Mouse (Mus musculus) kidney, embryonic 15.5 days (tissue): Measurements from ENCODE around the gene Gm853. TPM values are rescaled to one million over a fixed set of nuclear protein-coding genes. Genes with fewer than 3 reads are reported as not detected.
A peak's percentile ranks its signal among the peaks of the same experiment; 100 is the strongest.

Experiments used
- ATAC-seq: fragments of 200-750 bp; cut with Nextera tagmentation; replicated peaks from 2 replicates; pipeline ENCODE4 v1.8.0; 2017; ENCODE audit warnings: moderate TSS enrichment; ENCODE audit not compliant: low FRiP score
- H3K27ac ChIP-seq: fragments of 300-500 bp; sonication (generic); 2 replicates; pipeline ENCODE4 v1.5.1; 2015; ENCODE audit warnings: mild to moderate bottlenecking, inconsistent platforms
- H3K27me3 ChIP-seq: fragments of 300-500 bp; sonication (generic); 2 replicates; pipeline ENCODE4 v1.6.1; 2015; ENCODE audit warnings: inconsistent platforms
- H3K36me3 ChIP-seq: fragments of 300-500 bp; sonication (generic); 2 replicates; pipeline ENCODE4 v1.6.1; 2015; ENCODE audit warnings: inconsistent platforms
- H3K4me1 ChIP-seq: fragments of 300-500 bp; sonication (generic); 2 replicates; pipeline ENCODE4 v1.6.1; 2015; ENCODE audit warnings: inconsistent platforms
- H3K4me2 ChIP-seq: fragments of 300-500 bp; sonication (generic); 2 replicates; pipeline ENCODE4 v1.6.1; 2015; ENCODE audit warnings: moderate library complexity, mild to moderate bottlenecking, inconsistent platforms
- H3K4me3 ChIP-seq: fragments of 300-500 bp; sonication (generic); replicated peaks from 2 replicates; pipeline ENCODE4 v1.5.1; 2015; ENCODE audit warnings: mild to moderate bottlenecking, inconsistent platforms
- H3K9ac ChIP-seq: fragments of 300-500 bp; sonication (generic); 2 replicates; pipeline ENCODE4 v1.6.1; 2015; ENCODE audit warnings: mild to moderate bottlenecking, inconsistent platforms
- H3K9me3 ChIP-seq: fragments of 300-500 bp; sonication (generic); replicated peaks from 2 replicates; pipeline ENCODE4 v1.6.1; 2016; ENCODE audit warnings: inconsistent platforms
- WGBS: fragments of 180-500 bp; shearing (Covaris S2); methylation state at CpG from one replicate; pipeline ENCODE4 v1.1.7; 2015; ENCODE audit warnings: mixed read lengths; 5-methylcytosine and 5-hydroxymethylcytosine counted together
- polyA plus RNA-seq: library from polyadenylated mRNA; unstranded; fragments of >200 nt; fragmentation: Nextera tagmentation; extraction: Ambion mirVana; gene quantifications from 2 replicates; pipeline ENCODE4 v1.2.1, GENCODE M21; 2015

Gm853 gene
- polyA plus RNA-seq, 1 experiment from 2014 or later = 0.26 TPM

DNA sequence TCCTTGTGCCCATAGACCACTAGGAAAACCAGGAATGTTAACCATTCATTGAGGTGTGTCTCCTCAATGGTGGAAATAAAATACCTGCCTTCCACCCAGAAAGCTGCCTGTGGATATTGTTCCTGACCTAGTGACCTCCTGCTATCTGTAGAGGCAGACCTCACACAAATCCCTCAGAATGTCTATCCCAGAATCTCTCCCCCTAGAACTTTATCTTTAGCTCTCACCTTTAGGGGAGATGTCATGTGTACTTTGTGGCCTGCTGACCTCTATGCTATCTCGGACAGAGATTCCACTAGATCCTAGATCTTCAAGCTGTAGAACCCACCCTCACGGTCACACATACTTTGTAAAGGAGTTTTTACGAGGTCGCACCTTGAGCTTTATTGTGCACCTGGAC, 9.0 kb downstream of the Gm853 start:
- H3K27me3 ChIP-seq = 0 out of 2 replicates have a peak, but pooled peaks cover 11% of the 10 kb centered on the region
- H3K9ac ChIP-seq = no peak overlapping the region
- H3K9me3 ChIP-seq = no peaks in the 10 kb centered on the region
- no peak overlapping the region for H3K27ac ChIP-seq
- 86% methylated on average over 4 of the region's 4 CpGs for WGBS
- no peak overlapping the region for H3K4me3 ChIP-seq
- no peak overlapping the region for H3K4me2 ChIP-seq
- H3K4me1 ChIP-seq = no peaks in the 10 kb centered on the region
- H3K36me3 ChIP-seq = no peaks in the 10 kb centered on the region
- no peak for ATAC-seq

DNA sequence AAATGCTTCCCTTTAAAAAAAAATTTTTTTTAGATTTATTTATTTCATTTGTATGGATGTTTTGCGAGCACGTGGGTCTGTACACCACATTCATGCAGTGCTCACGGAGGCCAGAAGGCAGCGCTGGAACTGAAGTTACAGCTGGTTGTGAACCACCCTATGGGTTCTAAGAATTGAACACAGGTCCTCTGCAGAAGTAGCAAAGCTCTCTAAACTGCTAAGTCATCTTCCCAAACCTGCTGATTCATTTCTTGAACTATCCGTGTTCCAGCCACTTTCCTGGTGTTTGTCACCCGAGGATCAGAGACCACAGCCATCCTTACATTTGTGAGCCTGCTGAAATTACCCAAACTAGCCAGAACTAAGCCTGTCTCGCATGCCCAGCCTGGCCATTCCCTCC, 9.8 kb downstream of the Gm853 start:
- no peaks in the 10 kb centered on the region for H3K4me1 ChIP-seq
- H3K27me3 ChIP-seq = 0 out of 2 replicates have a peak, but pooled peaks cover 10% of the 10 kb centered on the region
- no peak overlapping the region for H3K9ac ChIP-seq
- H3K27ac ChIP-seq = no peak overlapping the region
- no peak overlapping the region for H3K4me3 ChIP-seq
- no peaks in the 10 kb centered on the region for H3K36me3 ChIP-seq
- H3K4me2 ChIP-seq = no peak overlapping the region
- 73% methylated on average over 7 of the region's 7 CpGs for WGBS
- H3K9me3 ChIP-seq = no peaks in the 10 kb centered on the region
- no peak for ATAC-seq

DNA sequence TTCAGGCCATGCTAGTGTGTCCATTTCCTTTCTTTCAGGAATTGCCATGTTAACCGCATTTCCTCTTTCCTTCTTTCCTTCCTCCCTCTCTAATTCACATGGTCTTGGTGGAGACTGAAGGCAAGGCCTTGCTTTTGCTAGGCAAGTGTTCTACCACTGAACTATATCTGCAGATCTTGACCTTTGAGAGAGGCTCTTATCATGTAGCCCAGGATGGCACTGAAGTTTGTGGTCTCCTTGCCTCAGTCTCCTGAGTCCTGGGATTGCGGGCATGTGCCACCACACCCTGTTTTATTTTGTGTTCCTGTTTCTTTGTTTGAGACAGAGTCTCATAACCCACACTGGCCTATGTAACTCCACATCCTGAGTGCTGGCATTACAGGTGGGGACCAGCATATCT, 10.3 kb downstream of the Gm853 start:
- H3K4me2 ChIP-seq = no peak overlapping the region
- H3K9ac ChIP-seq = no peak overlapping the region
- no peaks in the 10 kb centered on the region for H3K4me1 ChIP-seq
- 0 out of 2 replicates have a peak, but pooled peaks cover 8% of the 10 kb centered on the region for H3K27me3 ChIP-seq
- H3K36me3 ChIP-seq = no peaks in the 10 kb centered on the region
- H3K27ac ChIP-seq = no peak overlapping the region
- no peak overlapping the region for H3K4me3 ChIP-seq
- WGBS = 87% methylated on average over 2 of the region's 2 CpGs
- ATAC-seq = no peak
- H3K9me3 ChIP-seq = no peaks in the 10 kb centered on the region

DNA sequence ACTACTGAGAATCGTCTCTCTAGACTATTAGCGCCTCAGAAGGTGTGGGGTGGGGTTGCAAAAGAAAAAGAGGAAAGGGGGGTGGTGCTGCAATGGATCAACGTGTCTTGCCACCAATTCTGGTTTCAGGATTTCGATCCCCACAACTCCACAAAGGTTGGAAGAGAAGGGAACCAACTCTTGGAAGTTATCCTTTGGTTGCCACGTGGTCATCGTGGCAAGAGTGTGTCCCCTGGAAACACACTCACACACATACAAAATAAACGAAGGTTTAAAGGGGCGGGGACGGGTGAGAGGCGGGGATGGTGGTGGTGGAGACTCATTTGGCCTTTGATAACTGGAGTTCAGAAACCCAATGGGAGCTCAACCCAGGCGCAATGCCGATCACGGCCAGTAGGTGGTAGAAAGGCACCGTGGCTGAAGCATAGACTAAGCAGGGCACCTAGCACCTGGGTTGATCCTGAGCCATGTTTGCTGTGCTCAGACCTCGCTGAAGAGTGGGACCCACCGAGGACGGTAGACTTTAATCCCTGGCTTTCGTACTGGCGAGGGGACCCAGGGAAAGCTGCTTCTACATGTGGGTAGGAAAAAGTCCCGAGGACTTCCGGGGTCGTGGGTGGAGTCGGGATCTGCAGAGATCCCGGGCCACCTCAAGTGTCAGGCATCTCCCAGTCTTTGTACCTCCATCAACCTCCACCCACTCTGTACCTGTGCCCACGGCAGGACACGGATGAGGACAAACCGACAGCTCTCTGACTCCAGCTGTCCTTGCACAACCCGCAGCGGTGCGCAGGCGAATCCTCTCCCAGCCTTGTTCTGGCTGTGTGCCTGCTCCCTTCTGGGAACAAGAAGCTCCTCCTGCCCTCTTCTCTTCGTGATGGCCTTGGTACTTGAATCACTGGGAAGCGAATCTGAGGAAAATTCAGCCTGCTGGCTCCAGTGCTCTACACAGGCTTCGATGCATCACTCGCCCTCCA, 23.2 kb downstream of the Gm853 start:
- Histone ChIP-seq H3K27ac (no peak overlapping the region), H3K4me1 (peaks cover 7% of the 10 kb centered on the region), H3K9me3 (no peaks in the 10 kb centered on the region), H3K4me2 (peak overlapping the region; percentile 72), H3K27me3 (peaks cover 37% of the 10 kb centered on the region), H3K36me3 (no peaks in the 10 kb centered on the region), H3K9ac (peak overlapping the region; percentile 36; the same call in 1 of the 2 replicates), H3K4me3 (peak overlapping the region; percentile 41)
- WGBS = 15% methylated on average over 35 of the region's 35 CpGs
- ATAC-seq = peak; percentile 79

DNA sequence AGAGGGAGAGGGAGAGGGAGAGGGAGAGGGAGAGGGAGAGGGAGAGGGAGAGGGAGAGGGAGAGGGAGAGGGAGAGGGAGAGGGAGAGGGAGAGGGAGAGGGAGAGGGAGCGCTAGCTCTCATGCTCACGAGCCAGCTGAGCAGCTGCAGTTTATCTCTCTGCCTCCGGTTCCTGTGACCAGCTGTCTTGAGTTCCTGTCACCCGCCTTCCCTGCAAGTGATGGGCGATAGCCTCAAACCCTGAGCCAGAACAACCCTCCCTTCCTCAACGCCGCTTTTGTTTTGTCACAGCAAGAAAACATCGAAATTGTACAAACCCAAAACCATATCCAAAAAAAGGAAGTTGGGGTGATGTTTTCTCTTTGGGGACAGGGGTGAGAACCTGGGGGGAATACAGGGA, 25.7 kb downstream of the Gm853 start:
- Histone ChIP-seq H3K9ac (no peak overlapping the region), H3K4me3 (no peak overlapping the region), H3K4me1 (peaks cover 14% of the 10 kb centered on the region), H3K36me3 (no peaks in the 10 kb centered on the region), H3K27ac (no peak overlapping the region), H3K4me2 (no peak overlapping the region), H3K27me3 (peaks cover 35% of the 10 kb centered on the region), H3K9me3 (no peaks in the 10 kb centered on the region)
- no peak for ATAC-seq
- 64% methylated on average over 8 of the region's 8 CpGs for WGBS

DNA sequence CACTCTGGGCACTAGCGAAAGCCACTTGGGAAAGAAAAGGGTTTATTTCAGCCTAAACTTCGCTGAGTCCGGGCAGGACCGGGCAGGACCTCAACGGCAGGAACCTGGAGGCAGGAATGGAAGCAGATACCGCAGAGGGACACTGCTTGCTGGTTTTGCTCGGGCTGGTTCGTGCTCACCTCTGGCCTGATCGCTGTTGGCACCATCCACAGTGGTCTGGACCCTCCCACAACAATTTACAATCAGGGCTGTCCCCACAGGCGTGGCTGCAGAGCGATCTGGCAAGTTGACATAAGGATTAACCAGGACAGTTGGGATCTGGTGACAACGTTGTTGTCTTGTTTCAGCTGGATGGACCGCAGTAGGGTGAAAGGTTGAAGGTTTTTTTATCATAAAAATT, 26.3 kb downstream of the Gm853 start:
- no peak for ATAC-seq
- H3K4me2 ChIP-seq = no peak overlapping the region
- H3K4me1 ChIP-seq = peaks cover 14% of the 10 kb centered on the region
- H3K9me3 ChIP-seq = no peaks in the 10 kb centered on the region
- WGBS = 66% methylated on average over 13 of the region's 13 CpGs
- no peaks in the 10 kb centered on the region for H3K36me3 ChIP-seq
- H3K27me3 ChIP-seq = peaks cover 35% of the 10 kb centered on the region
- H3K9ac ChIP-seq = no peak overlapping the region
- no peak overlapping the region for H3K4me3 ChIP-seq
- no peak overlapping the region for H3K27ac ChIP-seq

DNA sequence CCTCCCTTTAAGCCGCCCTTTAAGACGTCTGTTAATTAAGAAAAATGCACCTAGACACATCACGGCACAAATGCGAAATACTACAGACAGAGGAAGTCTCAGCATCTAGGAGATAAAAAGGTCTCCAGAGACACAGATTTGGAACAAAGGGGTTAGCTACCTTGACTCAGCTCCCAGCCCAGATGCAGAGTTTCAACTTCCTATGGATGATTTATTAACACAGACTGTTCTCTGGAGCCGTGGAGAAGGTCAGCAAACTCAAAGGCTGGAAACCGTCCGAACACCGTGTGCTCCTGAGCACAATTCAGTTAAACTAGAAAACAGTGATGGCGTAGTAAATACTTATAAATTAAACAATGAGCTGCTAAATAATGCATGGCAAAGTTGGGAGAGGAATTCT, 29.9 kb downstream of the Gm853 start:
- ATAC-seq = no peak
- Histone ChIP-seq H3K9ac (no peak overlapping the region), H3K4me2 (no peak overlapping the region), H3K27ac (no peak overlapping the region), H3K36me3 (no peaks in the 10 kb centered on the region), H3K9me3 (no peaks in the 10 kb centered on the region), H3K27me3 (peaks cover 18% of the 10 kb centered on the region; the same call in 1 of the 2 replicates), H3K4me3 (no peak overlapping the region), H3K4me1 (peaks cover 14% of the 10 kb centered on the region)
- 16% methylated on average over 9 of the region's 9 CpGs for WGBS

DNA sequence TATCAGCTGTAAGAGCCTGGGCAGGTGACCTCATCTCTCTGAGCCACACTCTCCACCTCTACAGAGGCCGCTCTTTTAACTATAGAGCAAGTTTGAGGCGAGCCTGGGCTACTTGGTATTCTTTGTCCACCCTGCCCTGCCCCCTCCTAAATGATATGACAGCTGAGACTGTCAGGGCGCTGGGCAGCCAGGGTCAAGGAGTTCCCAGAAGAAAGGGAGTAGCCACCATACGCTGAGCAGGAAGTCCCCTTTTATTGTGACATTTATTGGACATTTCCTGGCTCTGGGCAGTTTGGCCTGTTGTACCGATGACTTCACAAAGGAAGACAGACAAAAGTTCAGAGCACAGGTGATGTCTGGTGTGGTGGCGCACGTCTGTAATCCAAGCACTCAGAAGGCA, 32.6 kb downstream of the Gm853 start:
- ATAC-seq = 0 out of 2 replicates have a peak, but pooled peaks have one; percentile 29
- Histone ChIP-seq H3K9ac (no peak overlapping the region), H3K4me1 (peaks cover 22% of the 10 kb centered on the region), H3K9me3 (no peaks in the 10 kb centered on the region), H3K27me3 (peaks cover 23% of the 10 kb centered on the region; the same call in 1 of the 2 replicates), H3K4me2 (no peak overlapping the region), H3K27ac (no peak overlapping the region), H3K36me3 (no peaks in the 10 kb centered on the region), H3K4me3 (no peak overlapping the region)
- WGBS = 52% methylated on average over 7 of the region's 7 CpGs

DNA sequence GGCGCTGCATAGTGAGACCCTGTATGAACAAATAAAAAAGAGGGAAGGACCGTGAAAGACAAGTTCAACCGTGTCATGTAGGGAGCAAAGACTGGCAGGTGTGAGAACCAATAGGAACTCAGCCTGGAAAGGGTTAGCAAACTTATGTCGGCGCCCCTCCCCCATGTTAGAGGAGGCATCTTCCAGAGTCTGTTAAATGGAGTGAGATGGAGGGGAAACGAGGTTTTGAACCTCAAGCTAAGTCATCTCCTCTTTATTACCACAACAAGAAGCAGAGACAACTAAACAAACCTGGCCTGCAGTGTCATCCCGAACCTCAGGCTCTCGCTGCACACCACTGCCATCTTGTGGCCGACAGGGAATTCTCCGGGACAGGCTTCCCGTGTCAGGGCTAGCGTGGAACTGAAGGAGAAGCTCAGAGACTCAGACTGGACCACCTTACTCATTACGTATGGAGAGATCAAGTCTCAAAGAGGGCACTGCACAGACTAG, 33.3 kb downstream of the Gm853 start:
- Histone ChIP-seq H3K36me3 (no peaks in the 10 kb centered on the region), H3K27ac (no peak overlapping the region), H3K4me2 (peak overlapping the region; percentile 44; the same call in 1 of the 2 replicates), H3K27me3 (peaks cover 21% of the 10 kb centered on the region; the same call in 1 of the 2 replicates), H3K4me1 (peaks cover 22% of the 10 kb centered on the region), H3K4me3 (no peak overlapping the region; the same call in 1 of the 2 replicates), H3K9ac (no peak overlapping the region), H3K9me3 (no peaks in the 10 kb centered on the region)
- no peak; the same call in none of the 2 replicates for ATAC-seq
- WGBS = 5% methylated on average over 13 of the region's 13 CpGs

DNA sequence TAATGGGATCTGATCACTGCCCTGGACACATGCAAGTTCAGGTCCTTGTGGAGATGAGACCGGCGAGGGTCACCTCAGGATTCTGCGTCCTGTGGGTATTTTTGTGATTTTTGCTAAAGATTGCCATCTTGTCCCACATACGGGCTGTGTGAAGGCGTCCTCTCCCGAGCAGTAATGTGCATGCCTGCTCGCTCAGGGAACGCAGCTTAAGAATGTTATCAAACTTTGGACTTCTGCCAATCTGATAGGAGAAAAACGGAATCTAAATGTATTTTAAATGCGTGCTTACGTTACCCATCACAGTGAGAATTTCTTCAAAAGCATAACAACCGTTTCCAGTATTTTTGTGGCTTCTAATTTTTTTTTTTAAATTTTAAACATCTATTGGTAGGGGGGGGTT, 35.3 kb downstream of the Gm853 start:
- H3K4me2 ChIP-seq = no peak overlapping the region
- peaks cover 21% of the 10 kb centered on the region; the same call in 1 of the 2 replicates for H3K27me3 ChIP-seq
- peaks cover 23% of the 10 kb centered on the region for H3K4me1 ChIP-seq
- no peak for ATAC-seq
- no peak overlapping the region for H3K27ac ChIP-seq
- 68% methylated on average over 12 of the region's 12 CpGs for WGBS
- H3K36me3 ChIP-seq = no peaks in the 10 kb centered on the region
- no peak overlapping the region for H3K9ac ChIP-seq
- no peaks in the 10 kb centered on the region for H3K9me3 ChIP-seq
- no peak overlapping the region for H3K4me3 ChIP-seq

DNA sequence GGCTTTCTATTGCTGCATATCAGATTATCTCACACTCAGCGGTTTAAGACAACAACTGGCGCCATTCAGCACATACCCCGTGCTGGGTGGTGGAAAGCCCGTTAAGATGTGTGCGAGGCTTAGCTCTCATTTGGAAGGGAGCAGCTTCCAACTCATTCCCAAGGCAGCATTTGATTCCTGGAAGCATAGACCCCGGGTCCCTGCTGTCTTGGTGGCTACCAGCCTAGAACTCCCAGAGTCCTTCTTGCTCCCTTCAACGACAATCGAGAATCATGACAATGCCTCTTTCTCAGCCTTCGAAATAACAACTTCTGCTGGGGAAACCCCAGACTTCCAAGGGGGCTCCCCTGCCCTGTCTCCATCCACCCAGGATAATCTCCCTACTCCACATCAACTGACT, 35.8 kb downstream of the Gm853 start:
- Histone ChIP-seq H3K4me3 (no peak overlapping the region), H3K4me2 (no peak overlapping the region), H3K27me3 (peaks cover 22% of the 10 kb centered on the region; the same call in 1 of the 2 replicates), H3K36me3 (no peaks in the 10 kb centered on the region), H3K9me3 (no peaks in the 10 kb centered on the region), H3K9ac (no peak overlapping the region), H3K4me1 (peaks cover 24% of the 10 kb centered on the region), H3K27ac (no peak overlapping the region)
- 75% methylated on average over 9 of the region's 9 CpGs for WGBS
- ATAC-seq = no peak

DNA sequence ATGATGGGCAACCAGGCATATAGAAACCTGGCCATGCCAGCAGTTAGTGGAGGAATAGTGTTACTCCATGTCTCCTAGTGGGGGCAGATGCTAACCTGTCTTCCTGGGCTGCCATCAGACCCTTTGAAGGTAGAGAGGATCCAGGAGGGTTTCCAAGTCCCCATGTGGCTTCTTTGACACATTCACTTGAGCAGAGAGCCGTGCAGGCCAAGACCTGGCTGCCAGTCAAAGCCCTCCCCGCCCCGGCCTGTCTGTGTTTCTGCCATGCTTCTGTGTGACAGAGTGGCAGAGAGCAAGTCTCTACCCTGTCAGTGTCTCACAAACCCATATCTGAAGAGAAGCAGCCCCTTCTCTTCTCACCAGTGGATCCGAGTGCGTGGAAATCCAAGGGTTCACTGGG, 38.3 kb downstream of the Gm853 start:
- Histone ChIP-seq H3K4me2 (no peak overlapping the region), H3K4me1 (peaks cover 25% of the 10 kb centered on the region), H3K27ac (no peak overlapping the region), H3K4me3 (no peak overlapping the region), H3K27me3 (0 out of 2 replicates have a peak, but pooled peaks cover 16% of the 10 kb centered on the region), H3K9ac (no peak overlapping the region), H3K9me3 (no peaks in the 10 kb centered on the region), H3K36me3 (no peaks in the 10 kb centered on the region)
- WGBS = 93% methylated on average over 5 of the region's 5 CpGs
- no peak for ATAC-seq
